Mouse (Mus musculus): ENCODE measurements around the gene Vkorc1l1.
"Not testable (repeated sequence)": the region's sequence is repeated elsewhere in the genome, so short reads cannot be mapped to it uniquely, and the experiment has no call there.

Gene Vkorc1l1

DNA sequence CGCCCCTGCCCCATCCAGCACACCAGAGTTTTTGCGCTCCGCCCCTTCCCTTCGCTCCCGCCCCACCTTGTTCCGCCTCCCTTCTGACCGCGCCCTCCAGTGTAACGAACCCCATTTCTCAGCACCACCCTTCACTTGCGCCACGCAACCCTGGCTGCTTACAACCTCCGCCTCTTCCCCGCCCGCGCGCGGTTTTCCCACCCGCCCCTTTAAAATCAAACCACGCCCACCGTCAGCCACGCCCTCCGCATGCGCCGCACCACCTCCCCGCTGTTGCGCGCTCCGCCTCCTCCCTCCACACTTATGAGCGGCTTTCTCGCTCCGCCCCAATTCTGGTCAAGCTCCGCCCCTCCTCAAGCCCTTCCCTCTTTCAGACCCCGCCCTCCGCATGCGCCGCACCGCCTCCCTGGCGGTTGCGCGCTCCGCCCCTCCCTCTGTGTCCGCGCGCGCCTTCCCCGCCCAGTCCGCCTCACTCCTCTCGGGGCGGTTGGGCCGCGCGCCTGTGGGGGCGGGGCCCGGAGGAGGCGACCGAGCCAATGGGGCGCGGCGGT lies at the start of gene Vkorc1l1:
Gene Vkorc1l1, plus strand, starts transcription at position 476 of the 551 bp plus-strand sequence.
- DNase-seq, result peak; percentile 99

DNA sequence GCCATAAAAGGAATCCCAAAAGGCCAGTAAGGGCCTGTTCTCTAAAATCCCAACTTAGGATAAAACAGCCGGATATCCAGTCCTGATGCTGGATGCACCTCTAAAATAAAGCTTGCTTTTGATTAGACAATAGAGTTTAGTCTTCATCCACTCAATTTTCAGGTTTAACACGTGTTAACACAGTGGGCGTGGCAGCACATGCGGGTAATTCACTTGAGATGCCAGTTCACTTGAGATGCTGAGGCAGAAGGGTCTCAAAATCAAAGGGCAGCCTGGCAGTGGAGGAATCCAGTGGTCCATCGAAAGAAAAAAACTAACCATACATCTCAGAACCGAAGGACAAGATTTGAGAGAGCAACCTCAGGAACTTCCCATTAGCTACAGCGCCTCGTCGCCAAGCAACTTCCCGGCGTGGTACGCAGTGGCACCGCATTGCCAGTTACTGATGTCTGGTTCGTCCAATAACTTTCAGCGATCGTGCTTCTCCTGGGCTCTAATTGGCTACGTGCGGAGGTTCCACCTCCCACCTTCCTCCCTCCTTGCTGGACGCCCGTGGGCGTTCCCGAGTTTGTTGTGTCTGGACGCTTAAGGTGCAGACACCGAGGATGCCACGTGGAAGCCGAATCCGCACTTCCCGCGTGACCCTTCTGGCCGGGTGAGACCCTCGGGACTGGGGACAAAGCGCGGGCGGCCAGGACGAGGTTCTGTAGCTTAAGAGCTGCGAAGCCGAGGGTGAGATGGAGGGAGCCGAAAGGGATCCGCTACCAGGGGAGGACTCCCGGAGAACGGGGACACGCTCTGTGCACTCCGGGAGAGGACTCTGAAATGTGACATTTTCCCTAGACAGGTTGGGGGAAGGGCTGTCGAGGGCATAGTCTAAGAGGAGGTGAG lies 46.3 kb upstream of the Vkorc1l1 start, which contains the start of gene Zbed5:
Gene Zbed5, plus strand, starts transcription at position 526 of the 891 bp plus-strand sequence.
- DNase-seq, result peak; percentile 86 to 91

DNA sequence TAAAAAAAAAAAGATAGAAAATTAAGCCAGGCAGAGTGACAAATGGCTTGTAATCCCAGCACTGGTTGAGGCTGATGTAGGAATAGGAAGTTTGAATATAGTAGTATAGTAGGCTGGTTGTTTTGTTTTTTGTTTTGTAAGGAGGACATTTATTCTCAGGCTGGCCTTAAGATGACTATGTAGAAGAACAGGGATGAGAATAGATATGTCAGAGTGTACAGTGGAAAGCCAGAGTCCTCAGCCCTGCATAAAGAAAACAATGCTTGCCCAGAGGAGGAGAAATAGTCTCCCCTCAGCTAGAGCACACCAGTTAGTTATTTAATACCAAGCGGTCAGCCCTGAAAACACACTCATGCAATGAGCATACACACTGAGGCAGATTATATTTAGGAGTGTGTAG lies 43.3 kb upstream of the Vkorc1l1 start, which contains the start of gene Phkg1:
Gene Phkg1, minus strand, starts transcription at position 101 of the 400 bp plus-strand sequence.
- no peak for DNase-seq

DNA sequence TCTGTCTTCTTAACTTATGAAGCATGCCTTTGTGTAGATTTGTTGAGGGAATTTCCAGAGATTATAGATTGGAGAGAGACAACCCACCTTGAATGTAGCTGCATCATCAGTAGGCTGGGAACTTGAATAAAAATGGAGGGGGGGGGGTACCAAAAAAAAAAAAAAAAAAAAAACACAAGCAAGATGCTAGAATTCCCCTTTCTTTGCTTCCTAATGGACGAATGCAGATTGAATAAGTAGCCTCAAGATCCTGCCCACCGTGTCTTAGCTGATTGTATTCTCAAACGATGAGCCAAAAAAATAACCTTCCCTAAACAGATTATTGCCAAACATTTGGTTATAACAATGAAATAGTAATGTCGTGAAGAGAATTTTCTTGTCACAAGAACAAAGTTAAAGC lies 34.0 kb upstream of the Vkorc1l1 start:
- no peak for DNase-seq

DNA sequence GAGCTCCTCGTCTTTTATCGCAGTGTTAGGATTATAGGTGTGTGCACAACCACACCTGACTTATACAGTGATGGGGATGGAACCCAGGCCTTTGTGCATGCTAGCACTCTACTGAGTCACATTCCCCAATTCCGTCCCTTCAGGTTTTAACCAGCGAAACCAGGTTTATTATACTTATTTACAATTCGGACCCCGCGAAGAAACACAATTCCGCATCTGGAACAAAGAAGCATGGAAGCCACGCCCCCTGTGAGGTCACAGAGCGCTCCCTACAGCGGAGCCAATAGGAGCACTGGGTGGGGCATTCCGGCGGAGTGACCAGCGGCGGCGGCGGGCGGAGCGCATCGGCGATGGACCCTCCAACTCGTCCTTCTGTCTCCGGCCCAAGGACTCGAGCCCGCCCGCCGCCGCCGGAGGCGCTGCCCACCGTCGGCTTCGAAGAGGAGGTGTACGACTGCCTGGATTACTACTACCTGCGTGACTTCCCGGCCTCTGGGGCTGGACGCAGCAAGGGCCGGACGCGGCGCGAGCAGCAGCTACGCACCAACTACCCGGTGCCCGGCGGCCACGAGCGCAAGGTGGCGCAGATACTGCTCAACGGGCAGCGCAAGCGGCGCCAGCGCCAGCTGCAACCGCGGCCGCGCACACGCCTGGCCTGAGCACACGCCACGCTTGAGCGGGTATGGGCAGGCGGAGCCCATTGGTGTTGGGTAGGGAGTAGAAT lies 33.4 kb upstream of the Vkorc1l1 start, which contains the start of gene Nupr1l:
Gene Nupr1l, plus strand, starts transcription at position 299 of the 724 bp plus-strand sequence.
- DNase-seq, result peak; percentile 97

DNA sequence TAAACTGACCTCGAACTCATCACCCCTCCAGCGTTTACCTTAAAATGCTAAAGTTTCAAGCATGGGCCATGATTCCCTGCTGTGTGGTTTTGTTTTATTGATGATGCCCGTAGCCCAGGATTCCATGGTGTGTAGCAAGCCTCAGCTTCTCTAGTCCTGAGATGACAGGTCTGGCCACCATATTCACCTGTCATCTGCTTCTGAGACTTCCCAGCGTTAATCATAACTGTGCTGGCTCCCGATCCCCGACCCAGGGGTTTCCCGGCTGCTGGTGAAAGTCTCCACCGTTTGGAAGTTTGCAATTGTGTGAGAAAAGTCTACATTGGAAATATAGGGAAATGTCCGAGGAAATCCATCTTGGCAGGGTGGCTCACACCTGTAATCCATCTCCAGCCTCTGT lies 32.6 kb upstream of the Vkorc1l1 start:
- DNase-seq, result no peak

DNA sequence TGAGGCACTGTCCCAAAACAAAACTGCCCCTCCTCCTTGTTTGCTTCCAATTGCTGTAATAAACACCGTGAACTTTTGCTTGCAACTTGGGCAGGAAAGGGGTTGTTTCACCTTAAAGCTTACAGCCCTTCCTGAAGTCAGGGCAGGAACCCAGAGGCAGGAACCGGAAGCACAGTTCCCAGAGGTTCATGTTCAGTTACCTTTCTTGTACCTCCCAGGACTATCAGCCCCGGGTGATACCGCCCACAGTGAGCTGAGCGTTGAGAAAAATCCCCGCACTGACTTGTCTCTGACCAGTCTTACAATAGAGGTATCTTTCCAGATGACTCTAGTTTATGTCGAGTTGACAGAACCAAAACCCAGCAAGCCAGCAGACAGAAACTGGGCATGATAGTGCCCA lies 32.2 kb upstream of the Vkorc1l1 start:
- no peak for DNase-seq

DNA sequence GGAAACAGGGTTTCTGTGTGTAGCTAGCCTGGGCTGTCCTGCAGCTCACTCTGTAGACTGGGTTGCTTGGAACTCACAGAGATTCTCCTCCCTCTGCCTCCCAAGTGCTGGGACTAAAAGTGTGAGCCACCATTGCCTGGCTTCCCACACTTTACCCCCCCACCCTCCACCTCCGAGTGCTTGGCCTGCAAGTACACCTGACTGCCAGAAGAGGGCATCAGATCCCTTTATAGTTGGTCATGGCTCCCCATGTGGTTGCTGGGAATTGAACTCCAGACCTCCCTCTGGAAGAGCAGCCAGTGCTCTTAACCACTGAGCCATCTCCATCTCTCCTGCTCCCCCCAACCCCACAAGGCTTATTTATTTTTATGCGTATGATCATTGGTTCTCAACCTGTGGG lies 27.7 kb upstream of the Vkorc1l1 start:
- DNase-seq, result peak; percentile 19 to 34

DNA sequence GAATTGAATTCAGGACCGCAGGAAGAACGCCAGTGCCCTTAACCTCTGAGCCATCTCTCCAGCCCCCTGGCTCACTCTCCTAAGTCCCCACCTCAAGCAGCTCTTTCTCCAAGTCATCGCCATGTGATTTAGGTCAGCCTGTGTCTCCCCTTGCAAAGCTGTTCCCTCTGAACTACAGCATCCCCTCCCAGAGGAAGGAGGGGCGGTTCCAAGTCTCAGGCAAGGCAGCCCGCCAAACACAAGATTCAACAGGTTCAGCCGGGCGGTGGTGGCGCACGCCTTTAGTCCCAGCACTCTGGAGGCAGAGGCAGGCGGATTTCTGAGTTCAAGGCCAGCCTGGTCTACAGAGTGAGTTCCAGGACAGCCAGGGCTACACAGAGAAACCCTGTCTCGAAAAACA lies 26.3 kb upstream of the Vkorc1l1 start:
- DNase-seq, result not testable (repeated sequence)

DNA sequence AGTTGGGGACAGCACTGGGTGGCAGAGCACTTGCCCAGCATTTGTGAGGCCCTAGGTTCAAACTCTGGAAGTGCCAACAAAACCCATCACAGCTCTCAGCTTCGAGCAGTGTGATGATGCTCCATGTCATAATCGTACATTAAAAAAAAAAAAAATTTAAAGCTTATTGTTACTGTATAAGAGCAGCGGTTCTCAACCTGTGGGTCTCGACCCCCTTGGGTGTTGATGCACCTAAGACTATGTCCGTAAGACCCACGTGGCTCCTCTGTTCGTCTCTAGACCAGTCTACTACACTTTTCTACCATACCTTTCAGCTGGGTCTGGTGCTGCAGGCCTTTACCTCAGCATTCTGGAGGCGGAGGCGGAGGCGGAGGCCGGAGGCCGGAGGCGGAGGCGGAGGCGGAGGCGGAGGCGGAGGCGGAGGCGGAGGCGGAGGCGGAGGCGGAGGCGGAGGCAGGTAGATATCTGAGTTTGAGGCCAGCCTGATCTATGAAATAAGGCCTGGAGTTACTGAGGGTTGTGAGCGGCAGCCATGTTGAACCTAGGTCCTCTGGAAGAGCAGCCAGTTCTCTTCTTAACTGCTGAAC lies 23.6 kb upstream of the Vkorc1l1 start:
- no peak for DNase-seq

DNA sequence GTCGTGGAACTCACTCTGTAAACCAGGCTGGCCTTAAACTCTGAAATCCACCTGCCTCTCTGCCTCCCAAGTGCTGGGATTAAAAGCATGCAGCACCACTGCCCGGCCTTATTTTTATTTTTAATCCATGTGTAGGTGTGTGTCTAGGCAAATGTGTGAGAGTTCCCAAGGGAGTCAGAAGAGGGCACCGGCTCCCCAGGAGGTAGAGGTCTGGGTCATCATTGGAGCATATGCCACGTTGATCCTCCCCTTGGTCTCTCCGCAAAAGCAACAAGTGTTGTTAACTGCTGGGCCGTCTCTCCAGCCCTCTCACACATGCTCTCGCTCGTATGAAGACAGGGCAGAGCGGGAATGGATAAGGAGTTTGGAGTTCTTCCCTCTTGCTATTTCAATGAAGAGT lies 23.0 kb upstream of the Vkorc1l1 start:
- DNase-seq, result no peak

DNA sequence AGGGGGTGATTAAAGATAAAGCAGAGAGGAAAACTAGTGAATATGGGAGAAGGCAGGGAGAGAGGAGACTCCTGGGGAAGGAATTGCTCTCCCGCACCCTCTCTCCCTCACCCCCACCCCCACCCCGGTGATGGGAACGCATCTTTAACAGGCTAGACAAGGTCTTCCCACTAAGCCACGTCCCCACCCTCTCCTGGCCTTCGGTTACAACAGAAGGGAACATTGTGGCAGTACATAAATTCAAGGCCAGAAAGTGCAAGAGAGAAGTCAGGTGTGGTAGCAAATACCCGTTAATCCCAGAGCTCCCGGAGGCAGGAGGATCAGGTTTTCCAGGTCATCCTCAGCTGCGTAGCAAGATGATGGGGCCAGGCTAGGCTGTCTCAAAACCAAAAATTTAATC lies 22.4 kb upstream of the Vkorc1l1 start:
- DNase-seq, result no peak

DNA sequence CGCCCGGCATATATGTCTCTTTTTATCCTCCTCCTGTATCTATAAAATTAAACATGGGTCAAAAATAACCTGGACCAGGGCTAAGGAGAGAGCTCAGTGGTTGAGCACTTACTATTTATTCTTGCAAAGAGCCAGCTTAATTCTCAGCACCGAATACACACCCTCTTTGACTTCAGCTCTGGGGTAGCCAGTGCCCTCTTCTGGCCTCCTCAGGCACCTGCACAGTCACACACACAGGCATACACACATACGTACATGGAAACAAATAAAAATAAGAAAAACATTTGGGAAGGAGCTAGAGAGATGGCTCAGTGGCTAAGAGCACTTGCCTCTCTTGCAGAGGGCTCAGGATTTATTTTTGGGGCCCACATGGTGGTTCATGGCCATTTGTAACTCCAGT lies 19.8 kb upstream of the Vkorc1l1 start:
- no peak for DNase-seq

DNA sequence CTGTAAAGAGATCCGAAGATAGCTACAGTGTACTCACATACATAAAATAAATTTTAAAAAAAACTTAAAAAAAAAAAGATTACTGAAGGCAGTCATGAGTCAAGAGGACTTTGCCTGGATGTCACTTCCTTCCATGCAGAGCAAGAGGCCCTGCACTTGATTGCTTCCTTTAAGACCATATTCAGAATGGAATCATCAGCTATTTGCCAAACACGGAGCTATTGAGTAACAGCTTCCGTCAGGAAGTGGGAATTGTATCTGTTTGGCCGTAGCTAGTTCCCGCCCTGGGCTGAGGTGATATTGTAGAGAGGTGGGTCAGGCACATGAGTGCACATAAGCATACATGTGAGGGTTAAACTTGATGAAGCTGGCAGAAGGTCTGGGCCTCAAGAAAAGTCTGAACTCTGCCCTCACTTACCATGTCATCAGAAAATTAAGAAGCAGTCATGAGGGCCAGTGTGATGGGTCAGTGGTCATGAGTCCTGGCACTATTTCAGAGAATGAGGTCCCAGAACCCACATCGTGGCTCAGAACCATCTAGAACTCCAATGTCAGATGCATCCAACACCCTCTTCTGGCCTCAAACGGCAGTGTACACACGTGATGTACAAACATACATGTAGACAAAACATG lies 16.8 kb upstream of the Vkorc1l1 start:
- peak in 1 of 2 experiments; percentile 6 for DNase-seq

DNA sequence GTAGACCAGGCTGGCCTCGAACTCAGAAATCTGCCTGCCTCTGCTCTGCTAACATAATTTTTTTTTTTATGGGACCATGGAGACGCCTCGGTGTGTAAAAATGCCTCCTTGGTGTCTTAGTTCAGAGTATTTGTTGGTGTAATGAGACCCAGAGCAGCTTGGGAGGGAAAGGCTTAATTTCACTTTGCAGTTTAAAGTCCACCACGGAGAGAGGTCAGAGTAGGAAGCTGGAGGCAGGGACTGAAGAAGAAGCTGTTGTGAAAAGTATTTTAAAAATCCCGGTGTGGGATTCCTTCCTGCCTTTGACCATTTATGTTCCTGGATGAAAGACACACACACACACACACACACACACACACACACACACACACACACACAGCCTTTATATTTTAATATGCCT lies 15.8 kb upstream of the Vkorc1l1 start:
- DNase-seq, result no peak

DNA sequence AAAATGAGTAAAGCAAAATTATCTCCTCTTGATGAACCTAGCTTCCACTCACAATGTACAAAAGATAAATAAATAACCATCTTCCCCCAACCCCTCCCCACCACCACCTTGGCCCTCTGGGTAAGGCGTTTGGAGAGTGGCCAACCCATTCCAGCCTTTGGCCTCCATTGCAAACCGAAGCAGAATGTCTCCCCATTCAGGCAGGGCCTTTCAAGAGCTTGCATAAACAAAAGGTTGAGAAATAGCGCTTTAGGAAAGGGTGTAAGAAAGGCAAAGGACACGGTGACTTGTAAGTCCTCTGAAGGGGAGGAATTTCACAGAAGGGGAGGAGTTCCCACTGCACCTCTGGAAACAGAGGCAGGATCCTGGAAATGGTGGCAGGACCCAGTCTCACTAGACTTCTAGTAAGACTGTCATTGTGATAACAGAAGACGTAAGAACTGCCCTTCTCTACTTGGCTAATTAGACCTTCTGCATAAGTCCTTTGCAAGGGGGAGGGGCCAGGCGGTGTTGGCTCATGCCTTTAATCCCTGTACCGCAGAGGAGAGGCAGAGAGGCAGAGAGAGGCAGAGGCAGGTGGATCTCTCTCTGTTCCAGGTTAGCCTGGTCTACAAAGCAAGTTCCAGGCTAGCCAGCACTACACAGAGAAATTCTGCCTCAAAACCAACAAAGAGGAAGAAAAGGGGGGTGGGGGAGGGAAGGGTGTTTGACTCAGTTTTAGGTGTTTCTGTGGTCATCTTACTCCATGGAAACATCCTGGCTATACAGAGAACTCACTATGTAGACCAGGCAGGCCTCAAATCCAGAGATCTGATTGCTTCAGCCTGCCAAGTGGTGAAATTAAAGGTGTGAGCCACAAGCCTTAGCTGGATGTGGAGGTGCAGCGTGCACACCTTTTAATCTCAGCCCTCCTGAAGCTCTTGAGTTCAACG lies 11.6 kb upstream of the Vkorc1l1 start:
- DNase-seq, result peak; percentile 28 to 46

DNA sequence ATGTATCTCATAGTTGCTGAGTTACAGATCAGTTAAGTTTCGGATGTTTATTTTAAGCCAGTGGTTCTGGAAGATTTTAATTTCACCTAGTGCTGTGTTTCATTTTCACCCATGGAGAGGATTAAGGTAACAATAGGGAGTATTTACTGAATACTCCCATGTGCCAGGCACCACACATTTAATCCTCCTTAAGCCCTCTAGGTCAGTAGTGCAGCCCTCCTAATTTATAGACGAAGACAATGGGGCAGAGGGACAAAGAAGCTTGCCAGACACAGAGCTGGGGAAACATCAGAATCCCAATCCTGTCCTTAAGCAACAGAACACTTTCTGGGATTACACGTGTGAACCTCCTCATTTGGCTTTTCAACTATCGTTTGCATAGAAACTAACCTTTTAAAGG lies 4.8 kb upstream of the Vkorc1l1 start:
- DNase-seq, result no peak

DNA sequence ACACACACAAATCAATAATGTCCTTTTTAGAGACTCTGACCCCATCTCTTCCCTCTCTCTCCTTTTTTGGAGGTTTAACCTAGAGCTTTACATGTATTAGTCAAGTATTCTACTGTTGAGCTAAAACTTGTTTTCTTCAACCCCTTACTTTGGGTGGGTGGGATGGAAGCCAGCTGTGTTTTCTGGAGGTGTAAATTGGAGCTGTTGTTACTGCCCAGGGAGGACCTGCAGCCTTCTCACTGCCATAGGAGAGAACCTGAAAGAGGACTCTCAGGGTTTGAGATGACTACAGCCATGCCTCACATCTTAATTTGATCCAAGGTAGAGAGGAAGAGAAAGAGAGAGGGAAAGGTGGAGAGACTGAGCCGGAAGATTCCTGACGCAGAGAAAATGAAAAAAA lies 1.5 kb upstream of the Vkorc1l1 start:
- no peak for DNase-seq

DNA sequence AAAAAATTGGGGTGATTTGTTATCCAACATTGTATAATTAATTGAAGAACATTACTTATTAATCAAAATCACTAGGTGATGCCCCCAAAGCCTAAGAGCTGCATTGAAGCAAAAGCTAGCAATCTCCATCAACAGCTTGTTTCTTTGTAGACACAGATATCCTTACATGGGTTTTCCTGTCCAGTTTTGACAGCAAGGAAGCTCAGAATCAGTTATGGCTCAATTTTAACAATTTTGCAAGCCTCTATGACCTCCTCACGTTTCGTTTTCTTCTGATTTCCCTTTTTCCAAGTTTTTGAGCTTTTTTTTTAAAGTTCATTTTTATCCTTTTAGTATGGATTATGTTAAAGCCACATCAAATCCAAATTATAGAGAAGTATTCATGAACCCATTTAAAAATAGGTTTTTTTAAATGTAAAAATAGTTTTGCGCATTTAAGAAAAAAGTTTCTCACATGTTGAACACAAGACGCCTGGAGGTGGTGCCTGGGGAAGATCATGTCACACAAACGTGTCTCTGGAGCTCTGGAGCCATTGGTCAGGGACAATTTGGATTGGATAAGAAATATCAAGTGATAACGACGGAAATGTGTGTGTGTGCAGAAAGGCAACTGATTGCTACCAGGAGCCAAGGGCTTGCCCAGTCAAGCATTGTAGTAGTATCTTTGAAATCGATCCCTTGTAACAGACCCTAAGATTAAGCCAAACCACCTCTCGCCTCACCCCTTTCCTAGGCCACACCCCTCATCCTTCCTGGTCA lies 855 bp upstream of the Vkorc1l1 start:
- DNase-seq, result no peak

DNA sequence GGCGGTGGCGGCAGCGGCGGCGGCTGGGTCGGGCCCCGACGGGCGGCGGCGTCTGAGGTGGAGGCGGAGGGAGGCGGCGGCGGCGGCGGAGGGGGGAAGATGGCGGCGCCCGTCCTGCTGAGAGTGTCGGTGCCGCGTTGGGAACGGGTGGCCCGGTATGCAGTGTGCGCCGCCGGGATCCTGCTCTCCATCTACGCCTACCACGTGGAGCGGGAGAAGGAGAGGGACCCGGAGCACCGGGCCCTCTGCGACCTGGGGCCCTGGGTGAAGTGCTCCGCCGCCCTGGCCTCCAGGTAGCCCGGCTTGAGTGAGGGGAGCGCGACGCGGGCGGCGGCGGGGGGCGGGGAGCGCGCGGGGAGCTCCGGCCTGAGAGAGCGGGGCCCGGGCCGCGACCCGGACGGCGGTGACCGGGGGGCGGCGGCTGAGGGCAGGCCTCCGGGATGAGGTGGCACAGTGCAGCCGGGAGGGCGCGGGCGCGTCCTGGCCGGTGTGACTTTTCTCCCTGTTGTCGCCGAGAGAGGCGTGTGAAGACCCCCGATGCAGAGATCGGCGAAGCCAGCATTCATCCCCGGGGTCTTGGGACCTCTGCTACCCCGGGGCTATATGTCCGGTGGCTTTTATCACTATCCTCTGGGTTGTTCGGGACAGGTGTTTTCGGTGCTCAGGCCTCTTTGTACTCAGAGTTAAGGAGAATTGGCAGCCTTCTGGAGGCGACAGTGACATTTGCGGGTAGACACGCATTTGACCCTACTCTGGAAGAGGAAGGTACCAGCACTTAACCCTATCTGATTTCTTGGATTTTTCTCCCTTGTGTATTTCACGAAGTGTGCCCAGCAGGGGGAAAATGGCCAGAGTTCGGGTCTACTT lies 536 bp downstream of the Vkorc1l1 start:
- DNase-seq, result peak; percentile 50 to 65
